Mouse (Mus musculus): ENCODE data around the gene Numbl.

GRCm38 (mm10) chr7:27257852-27258204 is 405 bp upstream of the Numbl start:
- TF ChIP-seq CTCF (conservative IDR thresholded peaks at IDR 0.05; ENCODE audit: insufficient read depth, insufficient read length, low read depth, low read length) (no peak), POLR2A (IDR thresholded peaks at IDR 0.05; ENCODE audit: low read depth, low read length) (no peak)
